Mouse (Mus musculus): Measurements from ENCODE around the gene Tspan8. TPM values are rescaled to one million over a fixed set of nuclear protein-coding genes. Genes with fewer than 3 reads are reported as not detected.
"Not testable (repeated sequence)": the region's sequence is repeated elsewhere in the genome, so short reads cannot be mapped to it uniquely, and the experiment has no call there.

Gene Tspan8
- total RNA-seq (2021), result under 1 TPM; 0.78 to 0.79 TPM

DNA sequence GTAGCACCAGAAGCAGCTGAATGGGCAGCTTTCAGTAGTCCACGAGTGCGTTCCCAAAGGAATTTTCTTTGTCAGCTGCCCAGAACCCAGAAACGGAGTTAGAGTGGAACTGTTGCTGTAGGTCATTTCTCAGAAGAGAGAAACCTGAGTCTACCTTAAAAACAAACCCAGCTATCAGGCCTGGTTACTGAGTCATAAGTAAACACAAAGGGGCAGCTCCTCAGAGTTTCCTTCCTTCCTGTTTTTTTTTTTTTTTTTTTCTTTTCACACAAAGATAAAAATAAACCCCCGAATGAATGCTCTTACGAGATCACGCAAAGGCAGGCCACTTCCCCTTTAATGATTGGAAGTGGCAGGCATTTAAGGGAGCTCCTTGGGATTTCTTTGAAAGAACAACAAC is at the start of gene Tspan8:
Gene Tspan8, plus strand, starts transcription at position 322 of the 400 bp plus-strand sequence.
- intact Hi-C loops (cut with DNase I), result no loop called here
- no peak for DNase-seq

- DNase-seq, result no peak
- intact Hi-C loops (cut with DNase I), result no loop called here
These were observed 46.6 kb upstream of the Tspan8 start for GRCm38 (mm10) chr10:115770032-115770431.

- intact Hi-C loops (cut with DNase I), result no loop called here
- no peak for DNase-seq
These were observed 42.2 kb upstream of the Tspan8 start for GRCm38 (mm10) chr10:115774451-115774850.

DNA sequence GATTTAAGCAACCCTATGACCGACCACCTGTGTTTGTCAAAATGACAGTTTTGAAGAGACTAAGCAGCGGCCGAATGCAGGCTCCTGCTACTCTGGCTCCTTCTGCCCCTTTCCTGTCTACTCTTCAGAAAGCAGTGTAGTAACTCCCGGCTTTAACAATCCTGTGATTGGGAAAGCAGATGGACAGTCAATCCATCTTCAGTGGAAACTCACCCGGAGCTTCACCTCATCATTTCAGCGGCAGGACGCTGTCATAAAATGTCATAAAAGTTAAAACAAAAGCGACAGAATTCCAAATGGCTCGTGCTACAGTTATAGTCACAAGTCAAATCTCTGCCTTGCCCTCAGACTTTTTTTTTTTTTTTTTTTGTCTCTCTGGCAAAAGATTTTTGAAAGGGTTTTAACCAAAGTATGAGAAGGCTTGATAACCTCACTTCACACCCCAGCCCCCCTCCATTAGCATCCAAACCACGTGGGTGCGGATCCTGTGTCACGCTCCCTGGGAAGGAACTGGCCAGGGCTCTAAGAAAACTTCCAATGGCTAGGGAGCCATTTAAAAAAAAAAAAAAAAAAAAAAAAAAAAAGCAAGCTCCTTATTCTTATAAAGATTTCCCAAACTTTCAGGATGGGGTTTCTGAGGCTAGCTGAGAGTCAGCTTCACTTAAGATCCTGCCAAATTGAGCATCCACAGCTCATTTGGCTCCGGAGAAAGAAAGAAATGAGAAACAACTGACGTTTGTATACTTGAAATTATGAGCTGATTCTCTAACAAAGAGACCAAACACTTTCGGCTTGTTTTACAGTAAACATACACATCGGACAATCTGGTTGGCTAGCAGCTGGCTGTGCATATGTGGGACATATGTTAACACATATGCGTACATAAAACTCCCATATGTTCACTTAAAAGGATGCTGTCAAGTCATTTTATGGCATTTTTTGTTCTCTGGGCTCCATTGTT is 40.4 kb upstream of the Tspan8 start:
- intact Hi-C loops (cut with DNase I), result no loop called here
- no peak for DNase-seq

DNA sequence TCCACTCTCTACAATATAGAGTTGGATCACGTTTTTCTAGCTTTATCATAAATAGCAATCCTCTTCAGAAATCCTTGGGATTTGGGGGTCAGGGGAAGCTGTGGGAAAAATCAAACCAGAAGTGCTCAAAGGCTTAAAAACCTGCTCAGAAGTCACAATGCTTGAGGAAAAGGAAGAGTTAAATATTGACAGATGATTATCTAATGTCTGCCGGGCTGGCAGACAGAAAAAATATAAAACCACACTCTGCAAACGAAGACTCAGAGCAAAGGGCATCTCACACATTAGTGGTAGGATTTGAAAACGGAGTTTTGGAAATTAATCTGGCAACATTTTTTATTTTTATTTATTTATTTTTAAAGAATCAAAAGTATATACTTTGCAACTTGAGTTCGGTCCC is 39.3 kb upstream of the Tspan8 start:
- intact Hi-C loops (cut with DNase I), result no loop called here

DNA sequence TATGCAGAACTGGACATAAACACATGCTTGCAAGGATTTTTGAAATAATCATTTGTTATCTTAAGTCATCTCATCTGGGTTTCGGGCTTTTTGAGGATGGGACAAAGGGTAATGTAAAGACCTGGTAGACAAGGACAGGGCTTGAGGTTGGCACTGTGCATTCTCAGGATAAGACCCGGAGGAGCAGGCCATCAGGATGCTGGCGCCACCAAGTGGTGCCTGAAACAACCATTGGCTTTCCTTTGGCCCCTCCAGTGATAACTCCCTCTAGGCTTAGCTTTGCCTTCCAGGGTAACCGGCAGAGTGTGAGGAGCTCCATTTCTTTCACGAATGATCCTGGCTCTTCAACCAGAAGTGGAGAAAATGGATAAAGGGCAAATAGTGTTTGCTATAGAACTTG is 38.0 kb upstream of the Tspan8 start:
- peak; percentile 38 for DNase-seq
- intact Hi-C loops (cut with DNase I), result no loop called here

More for the DNA sequence above, 39.3 kb upstream of the Tspan8 start:
- no peak for DNase-seq

DNA sequence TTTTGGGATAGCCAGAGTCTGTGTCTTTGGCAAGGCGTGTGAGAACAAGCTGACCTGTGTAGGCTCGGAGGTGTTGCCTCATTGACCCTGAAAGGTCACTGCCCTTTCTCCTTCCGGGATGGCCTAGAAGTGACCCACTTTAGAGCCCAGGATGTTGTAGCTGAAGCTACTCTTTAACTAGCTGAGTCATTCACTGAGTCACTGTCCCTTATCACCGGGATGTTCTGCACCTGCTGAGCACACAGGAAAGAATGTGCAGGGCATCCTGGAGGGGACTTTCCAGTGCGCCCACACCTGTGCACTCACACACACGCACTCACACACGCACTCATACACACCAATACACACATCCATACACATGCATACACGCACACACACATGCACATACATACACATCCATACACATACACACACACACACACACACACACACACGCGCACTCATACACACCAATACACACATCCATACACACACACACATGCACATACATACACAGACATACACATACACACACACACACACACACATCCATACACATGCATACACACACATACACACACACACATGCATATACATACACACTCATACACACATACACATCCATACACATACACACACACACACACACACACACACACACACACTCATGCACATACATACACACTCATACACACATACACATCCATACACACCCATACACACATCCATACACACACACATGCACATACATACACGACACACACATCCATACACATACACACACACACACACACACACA is 36.2 kb upstream of the Tspan8 start:
- intact Hi-C loops (cut with DNase I), result no loop called here
- DNase-seq, result no peak

- intact Hi-C loops (cut with DNase I), result no loop called here
- DNase-seq, result no peak
These were observed 33.4 kb upstream of the Tspan8 start for GRCm38 (mm10) chr10:115783232-115783631.

GRCm38 (mm10) chr10:115790788-115791187 is 25.8 kb upstream of the Tspan8 start:
- intact Hi-C loops (cut with DNase I), result no loop called here
- DNase-seq, result peak; percentile 14

DNA sequence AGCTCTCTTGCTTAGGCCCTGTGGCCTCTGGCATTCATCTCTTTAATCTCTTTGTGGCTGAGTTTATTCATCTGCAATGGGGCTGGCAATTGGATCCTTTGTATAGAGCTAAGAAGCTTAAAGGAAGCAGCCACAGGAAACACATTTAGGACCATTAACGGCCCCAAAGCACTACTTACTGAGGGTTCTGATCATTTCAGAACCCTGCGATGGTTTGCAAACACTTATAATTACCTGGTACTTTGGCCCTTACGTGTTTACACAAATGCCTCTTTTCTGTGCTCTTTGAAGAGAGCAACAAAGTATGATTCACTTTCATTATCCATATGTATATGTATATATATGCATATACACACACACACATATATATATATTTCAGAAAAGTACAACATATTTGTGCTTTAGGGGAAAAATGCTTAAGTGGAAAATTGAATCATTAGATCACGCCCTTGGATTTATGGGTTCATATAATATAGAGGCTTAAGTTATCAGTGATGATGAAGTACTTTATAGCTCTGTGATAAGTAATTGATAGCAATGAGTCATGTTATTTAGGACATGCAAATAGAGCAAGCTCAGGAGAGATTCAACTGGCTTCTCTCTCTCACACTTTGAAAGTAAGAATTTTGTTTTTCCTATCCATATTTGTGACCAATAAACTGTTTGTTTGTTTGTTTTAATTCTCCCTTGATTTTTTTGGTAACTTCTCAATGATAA is 20.4 kb upstream of the Tspan8 start:
- intact Hi-C loops (cut with DNase I), result no loop called here
- no peak for DNase-seq

- intact Hi-C loops (cut with DNase I), result no loop called here
- no peak for DNase-seq
These were observed 15.2 kb upstream of the Tspan8 start for GRCm38 (mm10) chr10:115801464-115801863.

GRCm38 (mm10) chr10:115803013-115803412 is 13.6 kb upstream of the Tspan8 start:
- DNase-seq; intact Hi-C loops (cut with DNase I): not testable (repeated sequence)

DNA sequence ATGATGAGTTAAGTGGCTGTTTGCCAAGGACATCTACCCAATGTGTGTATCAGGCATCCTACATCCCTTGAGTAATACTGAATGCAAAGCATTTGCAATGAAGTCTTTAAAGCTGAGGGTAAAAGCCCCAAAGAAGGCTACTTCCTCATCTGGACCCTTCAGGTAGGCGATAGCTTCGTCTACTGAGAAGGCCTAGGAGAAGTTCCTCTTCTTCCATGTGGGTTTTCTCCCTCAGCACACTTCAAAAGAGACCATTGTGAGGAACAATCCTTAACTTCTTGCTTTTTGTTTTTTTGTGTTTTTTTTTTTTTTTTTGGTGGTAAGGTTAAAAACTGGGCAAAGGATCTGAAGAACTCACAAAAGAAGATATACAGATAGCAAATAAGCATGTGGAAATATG is 12.9 kb upstream of the Tspan8 start:
- intact Hi-C loops (cut with DNase I), result no loop called here
- DNase-seq, result no peak

- DNase-seq, result no peak
- intact Hi-C loops (cut with DNase I), result no loop called here
These were observed 10.6 kb upstream of the Tspan8 start for GRCm38 (mm10) chr10:115805987-115806386.

DNA sequence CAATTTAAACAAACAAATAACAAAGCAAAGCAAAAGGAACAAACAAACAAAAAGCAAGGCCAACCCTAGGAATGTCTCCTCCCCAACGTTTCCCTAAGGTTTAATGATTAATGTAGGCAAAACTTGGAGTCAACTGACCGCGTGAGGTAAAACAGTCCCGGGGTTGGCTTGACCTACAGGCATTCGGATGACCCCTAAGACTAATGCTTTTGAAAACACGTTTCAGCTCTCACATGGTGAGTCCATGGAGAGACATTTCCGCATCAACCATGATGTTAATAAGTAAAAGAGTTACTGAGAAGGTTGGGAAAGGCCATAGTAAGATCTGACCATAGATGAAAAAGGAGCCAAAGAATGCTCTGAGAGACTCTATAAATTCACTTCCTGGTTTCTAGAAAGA is 7.5 kb upstream of the Tspan8 start:
- intact Hi-C loops (cut with DNase I), result no loop called here
- DNase-seq, result no peak

GRCm38 (mm10) chr10:115811519-115811918 is 5.1 kb upstream of the Tspan8 start:
- intact Hi-C loops (cut with DNase I), result no loop called here
- no peak for DNase-seq

GRCm38 (mm10) chr10:115814878-115815277 is 1.8 kb upstream of the Tspan8 start:
- intact Hi-C loops (cut with DNase I), result no loop called here
- DNase-seq, result no peak

- no peak for DNase-seq
- intact Hi-C loops (cut with DNase I), result no loop called here
These were observed 558 bp downstream of the Tspan8 start for GRCm38 (mm10) chr10:115817056-115817724.

- intact Hi-C loops (cut with DNase I), result no loop called here
These were observed 8.7 kb downstream of the Tspan8 start for GRCm38 (mm10) chr10:115825289-115825688.

DNA sequence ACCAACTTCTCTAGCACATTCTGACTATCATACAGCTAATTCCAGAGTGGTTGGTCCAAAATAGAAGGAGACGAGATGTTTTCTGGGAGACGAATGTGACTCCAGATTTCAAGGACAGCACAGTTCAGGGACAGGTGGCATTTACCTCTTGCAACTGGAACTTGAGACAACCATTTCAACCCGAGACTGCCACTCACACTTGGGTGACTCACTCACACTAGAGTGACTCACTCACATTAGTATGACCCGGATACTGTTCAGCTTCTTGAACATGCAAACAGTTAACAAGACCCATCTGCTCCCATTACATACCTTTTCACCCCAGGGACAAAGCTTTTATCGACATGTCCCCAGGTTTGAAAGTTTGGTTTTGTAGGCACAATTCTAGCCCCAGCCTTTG is 12.2 kb downstream of the Tspan8 start:
- DNase-seq, result no peak
- intact Hi-C loops (cut with DNase I), result no loop called here

More at GRCm38 (mm10) chr10:115825289-115825688, 8.7 kb downstream of the Tspan8 start:
- DNase-seq, result no peak
